Mouse (Mus musculus) myocyte (in vitro differentiated cells): ENCODE measurements around the gene Olfr1246.

ENCODE experiments used
- POLR2A ChIP-seq: IDR thresholded peaks from one replicate; pipeline ENCODE4 v1.6.1; 2011; ENCODE audit warnings: low read depth, mild to moderate bottlenecking, control low read depth, moderate library complexity; ENCODE audit not compliant: insufficient read length
- POLR2AphosphoS2 ChIP-seq: IDR thresholded peaks from one replicate; pipeline ENCODE4 v1.6.1; 2011; ENCODE audit warnings: low read depth, control low read depth; ENCODE audit not compliant: insufficient read length
- USF1 ChIP-seq: IDR thresholded peaks from one replicate; pipeline ENCODE4 v1.6.1; 2011; ENCODE audit warnings: low read depth, mild to moderate bottlenecking, control low read depth, moderate library complexity

- TF ChIP-seq POLR2A = no peak
- no peak for TF ChIP-seq USF1
- no peak for TF ChIP-seq POLR2AphosphoS2
These were observed 21.1 kb upstream of the Olfr1246 start, which contains the start of gene Olfr1247 for GRCm38 (mm10) chr2:89614030-89614429.
